Mouse (Mus musculus) WW6 (cell line): Measurements from ENCODE around the gene Pappa2.

ENCODE experiments used
- DNase-seq: peaks from one replicate; pipeline ENCODE4 v3.0.0-alpha.2; 2013; ENCODE audit warnings: low read depth, low spot score

Gene Pappa2

GRCm38 (mm10) chr1:158765842-158766241, 214.4 kb downstream of the Pappa2 start:
- no peak for DNase-seq

- DNase-seq = no peak
Measured at GRCm38 (mm10) chr1:158764727-158765126, 215.6 kb downstream of the Pappa2 start.

- no peak for DNase-seq
Measured at GRCm38 (mm10) chr1:158764211-158764610, 216.1 kb downstream of the Pappa2 start.

GRCm38 (mm10) chr1:158748356-158749096, 231.8 kb downstream of the Pappa2 start:
- no peak for DNase-seq

- DNase-seq = no peak
Measured at GRCm38 (mm10) chr1:158741449-158741848, 238.8 kb downstream of the Pappa2 start.

- DNase-seq = no peak
Measured at GRCm38 (mm10) chr1:158740949-158741348, 239.3 kb downstream of the Pappa2 start.

- DNase-seq = no peak
Measured at GRCm38 (mm10) chr1:158740161-158740766, 240.0 kb downstream of the Pappa2 start.

GRCm38 (mm10) chr1:158739132-158739919, 241.0 kb downstream of the Pappa2 start:
- DNase-seq = no peak

- no peak for DNase-seq
Measured at GRCm38 (mm10) chr1:158732868-158733496, 247.3 kb downstream of the Pappa2 start.

GRCm38 (mm10) chr1:158713301-158714095, 266.8 kb downstream of the Pappa2 start:
- no peak for DNase-seq

- DNase-seq = no peak
Measured at GRCm38 (mm10) chr1:158701336-158701735, 279.0 kb downstream of the Pappa2 start.

GRCm38 (mm10) chr1:158700147-158700546, 280.1 kb downstream of the Pappa2 start:
- DNase-seq = no peak

GRCm38 (mm10) chr1:158699276-158699675, 281.0 kb downstream of the Pappa2 start:
- no peak for DNase-seq

- no peak for DNase-seq
Measured at GRCm38 (mm10) chr1:158697859-158698569, 282.3 kb downstream of the Pappa2 start.

GRCm38 (mm10) chr1:158697423-158697822, 282.9 kb downstream of the Pappa2 start:
- no peak for DNase-seq

- no peak for DNase-seq
Measured at GRCm38 (mm10) chr1:158687726-158688125, 292.6 kb downstream of the Pappa2 start.

- DNase-seq = no peak
Measured at GRCm38 (mm10) chr1:158669971-158670592, 310.2 kb downstream of the Pappa2 start.

GRCm38 (mm10) chr1:158666001-158666400, 314.3 kb downstream of the Pappa2 start:
- no peak for DNase-seq
